Mouse (Mus musculus): ENCODE results near the gene Ap2m1. TPM values are rescaled to one million over a fixed set of nuclear protein-coding genes. Genes with fewer than 3 reads are reported as not detected.

The Ap2m1 gene
- total and polyA plus RNA-seq, 2 experiments from 2014 or later, result 1,021 to 1,346 TPM

- DNase-seq (ENCODE audit: low spot score) (no peak), ATAC-seq (no peak)
- no peak overlapping the region for H3K27ac ChIP-seq
- no peaks in the 10 kb centered on the region for H3K27me3 ChIP-seq (ENCODE audit: insufficient read depth, low read length)
- H3K9ac ChIP-seq (replicated peaks; ENCODE audit: low read length), result peak overlapping the region; percentile 79
- peaks cover 7% of the 10 kb centered on the region; the same call in 1 of the 2 replicates for H3K4me1 ChIP-seq (ENCODE audit: insufficient read depth, low read length)
- 49% methylated on average over 9 of the region's 9 CpGs for WGBS
- TF ChIP-seq CTCF (IDR thresholded peaks at IDR 0.05; ENCODE audit: low read depth), result no peak
- peak overlapping the region; percentile 78 for H3K4me3 ChIP-seq (ENCODE audit: low read length)
- peaks cover 24% of the 10 kb centered on the region for H3K36me3 ChIP-seq (ENCODE audit: insufficient read depth, low read length)
- peak overlapping the region; percentile 91 for H3K4me2 ChIP-seq (ENCODE audit: low read depth, low read length)
- no peaks in the 10 kb centered on the region for H3K9me3 ChIP-seq (ENCODE audit: low read length)
Measured at GRCm38 (mm10) chr16:20549161-20549560, 13.9 kb downstream of the Ap2m1 start.

DNA sequence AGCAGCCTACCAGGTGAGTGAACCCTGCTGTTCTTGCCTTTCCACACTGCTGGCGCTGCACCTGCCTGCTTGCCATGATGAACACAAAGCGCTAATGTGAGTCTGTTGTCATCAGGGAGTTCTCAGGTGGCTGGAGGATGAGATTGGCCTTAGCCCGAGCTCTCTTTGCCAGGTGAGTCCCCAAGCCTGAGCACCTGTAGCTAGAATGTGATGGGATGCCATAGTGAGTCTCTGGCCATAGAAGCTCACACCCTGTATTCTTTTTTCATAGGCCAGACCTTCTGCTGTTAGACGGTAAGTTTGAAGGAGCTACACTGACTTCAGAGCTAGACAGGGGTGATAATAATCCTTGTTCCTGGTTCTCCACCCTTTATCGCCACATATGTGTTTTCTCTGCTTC lies 16.4 kb downstream of the Ap2m1 start:
- 98% methylated on average over 5 of the region's 5 CpGs for WGBS
- no peak overlapping the region for H3K27ac ChIP-seq
- peaks cover 24% of the 10 kb centered on the region for H3K36me3 ChIP-seq (ENCODE audit: insufficient read depth, low read length)
- H3K4me3 ChIP-seq (ENCODE audit: low read length), result no peak overlapping the region
- H3K9ac ChIP-seq (replicated peaks; ENCODE audit: low read length), result no peak overlapping the region
- peaks cover 7% of the 10 kb centered on the region; the same call in 1 of the 2 replicates for H3K4me1 ChIP-seq (ENCODE audit: insufficient read depth, low read length)
- no peak overlapping the region for H3K4me2 ChIP-seq (ENCODE audit: low read depth, low read length)
- H3K27me3 ChIP-seq (ENCODE audit: insufficient read depth, low read length), result no peaks in the 10 kb centered on the region
- DNase-seq (ENCODE audit: low spot score) (no peak), ATAC-seq (no peak)
- no peak for TF ChIP-seq CTCF (IDR thresholded peaks at IDR 0.05; ENCODE audit: low read depth)
- no peaks in the 10 kb centered on the region for H3K9me3 ChIP-seq (ENCODE audit: low read length)

GRCm38 (mm10) chr16:20552594-20552993 lies 17.3 kb downstream of the Ap2m1 start:
- Histone ChIP-seq H3K9me3 (ENCODE audit: low read length) (no peaks in the 10 kb centered on the region), H3K4me1 (ENCODE audit: insufficient read depth, low read length) (peaks cover 7% of the 10 kb centered on the region; the same call in 1 of the 2 replicates), H3K9ac (replicated peaks; ENCODE audit: low read length) (no peak overlapping the region), H3K27ac (no peak overlapping the region), H3K4me3 (ENCODE audit: low read length) (no peak overlapping the region), H3K27me3 (ENCODE audit: insufficient read depth, low read length) (no peaks in the 10 kb centered on the region), H3K36me3 (ENCODE audit: insufficient read depth, low read length) (peaks cover 27% of the 10 kb centered on the region), H3K4me2 (ENCODE audit: low read depth, low read length) (no peak overlapping the region)
- DNase-seq (ENCODE audit: low spot score), result no peak
- WGBS, result 91% methylated on average over 1 of the region's 1 CpGs
- no peak for ATAC-seq
- no peak for TF ChIP-seq CTCF (IDR thresholded peaks at IDR 0.05; ENCODE audit: low read depth)

DNA sequence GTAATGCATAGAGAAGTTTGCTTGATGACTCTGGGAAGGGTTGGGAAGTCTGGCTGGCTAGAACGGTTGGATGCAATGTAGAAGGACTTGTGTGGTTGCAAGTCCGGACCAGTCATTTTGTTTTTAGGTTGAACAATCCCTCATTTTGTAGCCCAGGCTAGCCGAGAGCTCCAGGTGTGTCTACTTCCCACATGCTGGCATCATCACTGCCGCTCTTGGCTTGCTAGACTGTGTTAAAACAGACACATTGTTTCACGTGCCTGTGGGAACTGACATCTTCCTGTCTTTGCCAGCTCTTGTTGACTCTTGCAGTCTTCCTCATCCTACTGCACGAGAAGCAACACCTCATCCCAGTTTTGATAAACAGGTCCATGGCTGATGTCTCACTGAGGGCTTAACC lies 19.7 kb downstream of the Ap2m1 start:
- ATAC-seq (no peak), DNase-seq (ENCODE audit: low spot score) (no peak)
- TF ChIP-seq CTCF (IDR thresholded peaks at IDR 0.05; ENCODE audit: low read depth), result no peak
- H3K4me2 ChIP-seq (ENCODE audit: low read depth, low read length), result no peak overlapping the region
- H3K36me3 ChIP-seq (ENCODE audit: insufficient read depth, low read length), result peaks cover 51% of the 10 kb centered on the region
- WGBS, result 90% methylated on average over 6 of the region's 6 CpGs
- no peak overlapping the region for H3K4me3 ChIP-seq (ENCODE audit: low read length)
- H3K4me1 ChIP-seq (ENCODE audit: insufficient read depth, low read length), result no peaks in the 10 kb centered on the region
- H3K27ac ChIP-seq, result no peak overlapping the region
- H3K9me3 ChIP-seq (ENCODE audit: low read length), result no peaks in the 10 kb centered on the region
- H3K27me3 ChIP-seq (ENCODE audit: insufficient read depth, low read length), result no peaks in the 10 kb centered on the region
- no peak overlapping the region for H3K9ac ChIP-seq (replicated peaks; ENCODE audit: low read length)

- 82% methylated on average over 7 of the region's 7 CpGs for WGBS
- no peaks in the 10 kb centered on the region for H3K9me3 ChIP-seq (ENCODE audit: low read length)
- no peak overlapping the region for H3K9ac ChIP-seq (replicated peaks; ENCODE audit: low read length)
- no peak overlapping the region for H3K4me3 ChIP-seq (ENCODE audit: low read length)
- H3K27me3 ChIP-seq (ENCODE audit: insufficient read depth, low read length), result no peaks in the 10 kb centered on the region
- no peaks in the 10 kb centered on the region for H3K4me1 ChIP-seq (ENCODE audit: insufficient read depth, low read length)
- ATAC-seq (no peak), DNase-seq (ENCODE audit: low spot score) (no peak)
- H3K4me2 ChIP-seq (ENCODE audit: low read depth, low read length), result no peak overlapping the region
- no peak overlapping the region for H3K27ac ChIP-seq
- H3K36me3 ChIP-seq (ENCODE audit: insufficient read depth, low read length), result peaks cover 60% of the 10 kb centered on the region
- no peak for TF ChIP-seq CTCF (IDR thresholded peaks at IDR 0.05; ENCODE audit: low read depth)
Measured at GRCm38 (mm10) chr16:20557381-20557780, 22.1 kb downstream of the Ap2m1 start.

GRCm38 (mm10) chr16:20565075-20565474 lies 29.8 kb downstream of the Ap2m1 start:
- ATAC-seq, result 0 out of 2 replicates have a peak, but pooled peaks have one; percentile 30
- H3K36me3 ChIP-seq (ENCODE audit: insufficient read depth, low read length), result peaks cover 21% of the 10 kb centered on the region; the same call in 1 of the 2 replicates
- no peaks in the 10 kb centered on the region for H3K27me3 ChIP-seq (ENCODE audit: insufficient read depth, low read length)
- TF ChIP-seq CTCF (IDR thresholded peaks at IDR 0.05; ENCODE audit: low read depth), result no peak
- H3K4me3 ChIP-seq (ENCODE audit: low read length), result no peak overlapping the region
- WGBS, result 27% methylated on average over 1 of the region's 1 CpGs
- no peak for DNase-seq (ENCODE audit: low spot score)
- no peak overlapping the region for H3K9ac ChIP-seq (replicated peaks; ENCODE audit: low read length)
- H3K9me3 ChIP-seq (ENCODE audit: low read length), result no peaks in the 10 kb centered on the region
- H3K27ac ChIP-seq, result no peak overlapping the region
- H3K4me2 ChIP-seq (ENCODE audit: low read depth, low read length), result no peak overlapping the region
- H3K4me1 ChIP-seq (ENCODE audit: insufficient read depth, low read length), result no peaks in the 10 kb centered on the region

DNA sequence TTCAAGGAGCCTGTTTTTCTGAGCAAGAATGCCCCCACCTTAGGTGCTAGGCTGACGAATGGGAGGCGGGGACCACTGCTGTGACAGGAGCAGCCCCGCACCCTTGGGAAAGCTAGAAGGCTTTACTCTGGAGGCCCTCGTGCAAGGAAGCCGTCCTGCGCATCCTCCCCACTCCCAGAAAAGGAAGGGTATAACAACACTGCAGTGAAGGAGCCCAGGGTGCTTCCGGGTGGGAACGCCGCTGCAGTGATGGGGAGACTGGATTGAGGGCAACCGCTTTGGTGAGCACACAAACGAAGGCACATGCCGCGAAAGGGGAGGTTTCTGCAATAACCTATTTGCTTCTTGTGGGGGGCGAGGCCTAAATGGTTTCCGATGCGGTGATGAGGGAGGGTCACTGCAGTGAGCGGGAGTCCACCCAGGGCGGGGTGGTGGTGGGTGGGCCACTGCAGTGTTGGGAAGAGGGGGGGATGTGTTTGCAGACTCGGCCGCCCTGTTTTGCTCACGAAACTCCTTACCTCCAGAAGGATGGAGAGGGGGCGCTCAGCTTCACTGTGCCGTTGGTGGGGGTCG lies 54.2 kb downstream of the Ap2m1 start, which contains the start of gene Vwa5b2:
Gene Vwa5b2, plus strand, starts transcription at position 106 of the 573 bp plus-strand sequence.
- H3K36me3 ChIP-seq (ENCODE audit: insufficient read depth, low read length), result no peaks in the 10 kb centered on the region
- no peaks in the 10 kb centered on the region for H3K4me1 ChIP-seq (ENCODE audit: insufficient read depth, low read length)
- ATAC-seq (peak; percentile 85), DNase-seq (ENCODE audit: low spot score) (peak; percentile 65)
- peak within 1 kb of the TSS; percentile 47 for H3K9ac ChIP-seq (replicated peaks; ENCODE audit: low read length)
- no peak; the same call in 1 of the 2 replicates for TF ChIP-seq CTCF (IDR thresholded peaks at IDR 0.05; ENCODE audit: low read depth)
- H3K4me3 ChIP-seq (ENCODE audit: low read length), result peak within 1 kb of the TSS; percentile 43
- H3K27me3 ChIP-seq (ENCODE audit: insufficient read depth, low read length), result peaks cover 17% of the 10 kb centered on the region
- peak within 1 kb of the TSS; percentile 78 for H3K27ac ChIP-seq
- H3K4me2 ChIP-seq (ENCODE audit: low read depth, low read length), result peak within 1 kb of the TSS; percentile 80
- no peaks in the 10 kb centered on the region for H3K9me3 ChIP-seq (ENCODE audit: low read length)
- WGBS, result 0% methylated on average over 24 of the region's 24 CpGs
